Mouse (Mus musculus): Measurements from ENCODE around the gene Numa1. TPM values are rescaled to one million over a fixed set of nuclear protein-coding genes. Genes with fewer than 3 reads are reported as not detected.

The Numa1 gene
- polyA plus RNA-seq, 2 experiments = 106 to 112 TPM

DNA sequence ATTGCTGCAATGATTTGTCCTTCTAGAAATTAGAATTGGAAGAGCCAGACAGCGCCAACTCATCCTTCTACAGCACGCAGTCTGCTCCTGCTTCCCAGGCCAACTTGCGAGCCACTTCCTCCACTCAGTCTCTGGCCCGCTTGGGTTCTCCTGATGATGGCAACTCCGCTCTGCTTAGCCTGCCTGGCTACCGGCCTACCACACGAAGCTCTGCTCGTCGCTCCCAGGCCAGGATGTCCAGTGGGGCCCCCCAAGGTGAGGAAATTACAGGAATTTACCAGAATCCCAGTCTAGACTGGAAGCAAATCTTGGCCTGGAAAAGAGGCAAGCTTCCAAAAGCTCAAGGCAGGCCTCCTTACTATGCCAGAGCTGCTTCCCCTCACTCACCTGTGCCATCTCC is 77.9 kb downstream of the Numa1 start:
- no peak for ATAC-seq (ENCODE audit: low FRiP score, low read depth)

DNA sequence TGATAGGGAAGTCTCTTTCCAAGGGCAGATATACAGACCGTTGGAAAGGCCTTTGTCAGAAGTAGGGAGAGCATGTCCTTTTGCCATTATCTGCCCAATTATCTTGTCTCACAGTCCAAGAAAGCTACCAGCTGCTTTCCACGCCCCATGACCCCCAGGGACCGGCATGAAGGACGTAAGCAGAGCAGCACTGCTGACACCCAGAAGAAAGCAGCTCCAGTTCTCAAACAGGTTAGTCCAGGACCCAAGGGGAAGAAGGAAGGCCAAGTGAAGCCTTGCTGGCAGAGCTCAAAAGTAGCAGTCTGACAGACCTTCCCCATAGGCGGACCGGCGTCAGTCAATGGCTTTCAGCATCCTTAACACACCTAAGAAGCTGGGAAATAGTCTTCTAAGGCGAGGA is 79.5 kb downstream of the Numa1 start:
- no peaks in the 10 kb centered on the region for H3K27me3 ChIP-seq (ENCODE audit: control insufficient read depth, insufficient read depth, low read length)
- no peak overlapping the region for H3K4me3 ChIP-seq (replicated peaks; ENCODE audit: low read length)
- no peak overlapping the region for H3K27ac ChIP-seq (replicated peaks; ENCODE audit: low read depth, low read length)
- no peaks in the 10 kb centered on the region for H3K9me3 ChIP-seq (ENCODE audit: control insufficient read depth, low read length)
- H3K36me3 ChIP-seq (ENCODE audit: control insufficient read depth, insufficient read depth, low read length) = peaks cover 99% of the 10 kb centered on the region
- no peak for DNase-seq (ENCODE audit: low spot score)
- 88% methylated on average over 8 of the region's 8 CpGs for WGBS
- no peaks in the 10 kb centered on the region for H3K4me1 ChIP-seq (ENCODE audit: control insufficient read depth, insufficient read depth, low read length)
- no peak overlapping the region for H3K4me2 ChIP-seq (replicated peaks; ENCODE audit: low read depth, low read length, severe bottlenecking)
- no peak overlapping the region for H3K9ac ChIP-seq (ENCODE audit: low read depth, low read length, severe bottlenecking)
- no peak for TF ChIP-seq POLR2A (IDR thresholded peaks at IDR 0.05; ENCODE audit: borderline replicate concordance, extremely low read depth, insufficient read depth, insufficient read length)
- no peak for ATAC-seq (ENCODE audit: low FRiP score, low read depth)

More for the DNA sequence above, 77.9 kb downstream of the Numa1 start:
- 90% methylated on average over 9 of the region's 9 CpGs for WGBS
- no peak overlapping the region for H3K9ac ChIP-seq (ENCODE audit: low read depth, low read length, severe bottlenecking)
- H3K4me3 ChIP-seq (replicated peaks; ENCODE audit: low read length) = no peak overlapping the region
- H3K4me2 ChIP-seq (replicated peaks; ENCODE audit: low read depth, low read length, severe bottlenecking) = no peak overlapping the region
- DNase-seq (ENCODE audit: low spot score) = no peak
- no peaks in the 10 kb centered on the region for H3K27me3 ChIP-seq (ENCODE audit: control insufficient read depth, insufficient read depth, low read length)
- no peaks in the 10 kb centered on the region for H3K4me1 ChIP-seq (ENCODE audit: control insufficient read depth, insufficient read depth, low read length)
- no peak for TF ChIP-seq POLR2A (IDR thresholded peaks at IDR 0.05; ENCODE audit: borderline replicate concordance, extremely low read depth, insufficient read depth, insufficient read length)
- no peak overlapping the region for H3K27ac ChIP-seq (replicated peaks; ENCODE audit: low read depth, low read length)
- H3K36me3 ChIP-seq (ENCODE audit: control insufficient read depth, insufficient read depth, low read length) = peaks cover 100% of the 10 kb centered on the region
- H3K9me3 ChIP-seq (ENCODE audit: control insufficient read depth, low read length) = no peaks in the 10 kb centered on the region

DNA sequence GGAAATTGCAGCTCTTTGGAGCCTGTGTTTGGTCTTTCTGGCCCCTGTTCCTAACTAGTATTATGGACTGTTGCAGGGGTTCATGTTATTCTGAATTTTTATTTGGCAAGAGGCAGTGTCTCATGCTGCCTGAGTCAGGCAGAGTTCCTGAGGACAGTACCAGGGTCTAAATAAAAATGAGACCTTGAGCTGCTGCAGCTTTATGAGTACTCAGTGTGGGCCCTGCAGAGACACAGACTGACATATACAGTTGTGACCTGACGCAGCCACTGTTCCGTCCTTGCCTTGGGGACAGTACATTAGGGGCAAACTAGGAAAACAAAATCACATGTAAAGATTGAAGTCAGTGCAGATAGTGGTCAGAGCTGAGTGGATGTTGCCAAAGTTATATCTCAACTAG is 81.1 kb downstream of the Numa1 start:
- ATAC-seq (ENCODE audit: low FRiP score, low read depth) = no peak
- no peak overlapping the region for H3K27ac ChIP-seq (replicated peaks; ENCODE audit: low read depth, low read length)
- H3K4me2 ChIP-seq (replicated peaks; ENCODE audit: low read depth, low read length, severe bottlenecking) = no peak overlapping the region
- WGBS = 80% methylated on average over 2 of the region's 2 CpGs
- no peaks in the 10 kb centered on the region for H3K4me1 ChIP-seq (ENCODE audit: control insufficient read depth, insufficient read depth, low read length)
- H3K27me3 ChIP-seq (ENCODE audit: control insufficient read depth, insufficient read depth, low read length) = no peaks in the 10 kb centered on the region
- DNase-seq (ENCODE audit: low spot score) = no peak
- peaks cover 96% of the 10 kb centered on the region for H3K36me3 ChIP-seq (ENCODE audit: control insufficient read depth, insufficient read depth, low read length)
- H3K4me3 ChIP-seq (replicated peaks; ENCODE audit: low read length) = no peak overlapping the region
- TF ChIP-seq POLR2A (IDR thresholded peaks at IDR 0.05; ENCODE audit: borderline replicate concordance, extremely low read depth, insufficient read depth, insufficient read length) = no peak
- H3K9ac ChIP-seq (ENCODE audit: low read depth, low read length, severe bottlenecking) = no peak overlapping the region
- no peaks in the 10 kb centered on the region for H3K9me3 ChIP-seq (ENCODE audit: control insufficient read depth, low read length)

DNA sequence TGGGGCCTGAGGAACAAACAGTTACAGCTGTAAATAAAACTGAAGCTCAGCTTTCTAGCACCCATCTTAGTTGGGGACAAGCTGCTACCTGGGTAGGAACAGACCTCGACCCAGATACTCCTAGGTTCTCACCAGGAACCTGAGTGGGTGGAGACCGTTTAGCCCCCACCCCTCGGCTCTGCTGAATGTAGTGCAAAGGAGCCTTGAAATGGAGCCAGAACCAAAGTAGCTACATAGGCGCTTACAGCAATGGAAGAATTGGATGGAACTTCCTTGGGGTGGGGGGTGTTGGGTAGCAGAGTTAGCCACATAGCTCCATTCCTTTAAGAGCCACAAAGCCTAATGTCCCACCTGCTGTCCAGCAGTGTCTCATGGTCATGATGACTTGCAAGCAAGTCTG is 83.0 kb downstream of the Numa1 start:
- H3K36me3 ChIP-seq (ENCODE audit: control insufficient read depth, insufficient read depth, low read length) = peaks cover 89% of the 10 kb centered on the region
- no peak overlapping the region for H3K4me2 ChIP-seq (replicated peaks; ENCODE audit: low read depth, low read length, severe bottlenecking)
- H3K9ac ChIP-seq (ENCODE audit: low read depth, low read length, severe bottlenecking) = no peak overlapping the region
- no peaks in the 10 kb centered on the region for H3K4me1 ChIP-seq (ENCODE audit: control insufficient read depth, insufficient read depth, low read length)
- H3K9me3 ChIP-seq (ENCODE audit: control insufficient read depth, low read length) = no peaks in the 10 kb centered on the region
- no peaks in the 10 kb centered on the region for H3K27me3 ChIP-seq (ENCODE audit: control insufficient read depth, insufficient read depth, low read length)
- 84% methylated on average over 4 of the region's 4 CpGs for WGBS
- no peak overlapping the region for H3K27ac ChIP-seq (replicated peaks; ENCODE audit: low read depth, low read length)
- DNase-seq (ENCODE audit: low spot score) (no peak), ATAC-seq (ENCODE audit: low FRiP score, low read depth) (no peak)
- no peak for TF ChIP-seq POLR2A (IDR thresholded peaks at IDR 0.05; ENCODE audit: borderline replicate concordance, extremely low read depth, insufficient read depth, insufficient read length)
- no peak overlapping the region for H3K4me3 ChIP-seq (replicated peaks; ENCODE audit: low read length)

DNA sequence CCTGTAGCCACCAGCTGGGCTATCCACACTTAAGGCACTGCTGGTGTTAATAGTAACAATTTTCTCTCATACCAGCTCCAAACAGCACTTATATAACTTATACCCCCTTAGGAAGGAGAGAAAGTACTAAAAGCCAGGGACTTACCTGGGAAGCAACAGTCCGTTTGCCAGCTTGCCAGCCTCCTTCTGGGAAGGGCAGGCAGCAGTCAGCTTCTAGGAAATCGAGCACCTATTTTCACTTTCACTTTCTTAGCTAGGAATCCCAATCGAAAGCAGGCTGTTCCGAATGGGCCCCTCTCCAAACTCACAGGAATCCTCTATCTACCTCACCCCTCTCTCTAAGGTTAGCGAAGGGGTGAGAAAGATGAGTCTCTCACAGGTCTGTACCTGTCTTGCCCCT is 83.5 kb downstream of the Numa1 start:
- H3K9me3 ChIP-seq (ENCODE audit: control insufficient read depth, low read length) = no peaks in the 10 kb centered on the region
- WGBS = 71% methylated on average over 5 of the region's 5 CpGs
- H3K36me3 ChIP-seq (ENCODE audit: control insufficient read depth, insufficient read depth, low read length) = peaks cover 89% of the 10 kb centered on the region
- ATAC-seq (ENCODE audit: low FRiP score, low read depth) (no peak), DNase-seq (ENCODE audit: low spot score) (no peak)
- H3K27me3 ChIP-seq (ENCODE audit: control insufficient read depth, insufficient read depth, low read length) = no peaks in the 10 kb centered on the region
- H3K9ac ChIP-seq (ENCODE audit: low read depth, low read length, severe bottlenecking) = no peak overlapping the region
- no peak for TF ChIP-seq POLR2A (IDR thresholded peaks at IDR 0.05; ENCODE audit: borderline replicate concordance, extremely low read depth, insufficient read depth, insufficient read length)
- no peak overlapping the region for H3K4me3 ChIP-seq (replicated peaks; ENCODE audit: low read length)
- no peak overlapping the region for H3K4me2 ChIP-seq (replicated peaks; ENCODE audit: low read depth, low read length, severe bottlenecking)
- H3K27ac ChIP-seq (replicated peaks; ENCODE audit: low read depth, low read length) = no peak overlapping the region
- no peaks in the 10 kb centered on the region for H3K4me1 ChIP-seq (ENCODE audit: control insufficient read depth, insufficient read depth, low read length)

DNA sequence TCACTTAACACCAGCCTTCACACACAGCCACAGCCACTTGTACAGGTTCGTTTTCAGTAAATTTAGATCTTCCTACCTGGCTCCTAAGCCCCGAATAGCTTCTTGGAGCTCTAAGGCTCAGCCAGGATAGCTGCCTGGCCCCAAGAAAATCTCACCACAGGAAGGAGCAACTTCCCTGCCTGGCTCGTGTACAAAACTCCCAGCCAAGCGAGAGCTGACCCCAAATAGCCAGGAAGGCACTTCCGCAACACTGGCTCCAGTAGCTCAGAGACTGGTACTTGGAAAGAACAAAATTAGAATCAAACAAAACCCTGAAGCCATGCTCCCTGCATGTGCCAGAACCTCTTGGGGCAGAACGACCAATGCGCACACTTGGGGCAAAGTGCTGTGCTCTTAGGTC is 84.1 kb downstream of the Numa1 start:
- no peak for ATAC-seq (ENCODE audit: low FRiP score, low read depth)
- DNase-seq (ENCODE audit: low spot score) = no peak
- WGBS = 80% methylated on average over 7 of the region's 7 CpGs
- TF ChIP-seq POLR2A (IDR thresholded peaks at IDR 0.05; ENCODE audit: borderline replicate concordance, extremely low read depth, insufficient read depth, insufficient read length) = no peak
- H3K9me3 ChIP-seq (ENCODE audit: control insufficient read depth, low read length) = no peaks in the 10 kb centered on the region
- no peak overlapping the region for H3K27ac ChIP-seq (replicated peaks; ENCODE audit: low read depth, low read length)
- no peak overlapping the region for H3K4me2 ChIP-seq (replicated peaks; ENCODE audit: low read depth, low read length, severe bottlenecking)
- peaks cover 88% of the 10 kb centered on the region for H3K36me3 ChIP-seq (ENCODE audit: control insufficient read depth, insufficient read depth, low read length)
- H3K27me3 ChIP-seq (ENCODE audit: control insufficient read depth, insufficient read depth, low read length) = no peaks in the 10 kb centered on the region
- no peak overlapping the region for H3K9ac ChIP-seq (ENCODE audit: low read depth, low read length, severe bottlenecking)
- H3K4me3 ChIP-seq (replicated peaks; ENCODE audit: low read length) = no peak overlapping the region
- H3K4me1 ChIP-seq (ENCODE audit: control insufficient read depth, insufficient read depth, low read length) = no peaks in the 10 kb centered on the region
